Mouse (Mus musculus) heart, postnatal 0 days (tissue): ENCODE data around the gene Zfp607b.

Experiments
- CTCF ChIP-seq: IDR thresholded peaks from 2 replicates; pipeline ENCODE4 v1.5.1; 2016; ENCODE audit warnings: antibody characterized with exemption, control low read depth, low read depth
- EP300 ChIP-seq: IDR thresholded peaks from 2 replicates; pipeline ENCODE4 v1.6.1; 2016; ENCODE audit warnings: antibody characterized with exemption, low read depth

GRCm38 (mm10) chr7:27657824-27658395 is 31.2 kb upstream of the Zfp607b start:
- TF ChIP-seq CTCF (no peak), EP300 (no peak)
